Mouse (Mus musculus): ENCODE data around the gene Idh1.

GRCm38 (mm10) chr1:65112807-65113196 is 73.5 kb downstream of the Idh1 start:
- TF ChIP-seq CTCF (IDR thresholded peaks at IDR 0.05; ENCODE audit: low read depth): no peak
- TF ChIP-seq EP300 (IDR thresholded peaks at IDR 0.05; ENCODE audit: low read depth): no peak
